Mouse (Mus musculus): ENCODE measurements at regions not wholly inside any gene's neighbourhood (a gene's known extent, or its start where the extent isn't known, plus 50 kb on each side); places are given as distances from the start of the nearest gene placed in this dataset.

GRCm38 (mm10) chr9:89858005-89858404, 51.7 kb upstream of the Rasgrf1 start:
- DNase-seq (ENCODE audit: low read depth, low spot score) = no peak

- DNase-seq (ENCODE audit: low read depth, low spot score) = no peak
Measured at GRCm38 (mm10) chr9:89850491-89851282, 59.0 kb upstream of the Rasgrf1 start.

GRCm38 (mm10) chr9:89849947-89850346, 59.8 kb upstream of the Rasgrf1 start:
- DNase-seq (ENCODE audit: low read depth, low spot score) = no peak

GRCm38 (mm10) chr9:89848571-89848970, 61.1 kb upstream of the Rasgrf1 start:
- DNase-seq (ENCODE audit: low read depth, low spot score) = no peak

GRCm38 (mm10) chr9:89846973-89847372, 62.7 kb upstream of the Rasgrf1 start:
- DNase-seq (ENCODE audit: low read depth, low spot score) = no peak

GRCm38 (mm10) chr9:89842776-89843089, 67.0 kb upstream of the Rasgrf1 start:
- DNase-seq (ENCODE audit: low read depth, low spot score) = no peak

- no peak for DNase-seq (ENCODE audit: low read depth, low spot score)
Measured at GRCm38 (mm10) chr9:89841866-89842775, 67.6 kb upstream of the Rasgrf1 start.

GRCm38 (mm10) chr9:89841371-89841770, 68.3 kb upstream of the Rasgrf1 start:
- DNase-seq (ENCODE audit: low read depth, low spot score) = no peak

- no peak for DNase-seq (ENCODE audit: low read depth, low spot score)
Measured at GRCm38 (mm10) chr9:89836454-89837245, 73.1 kb upstream of the Rasgrf1 start.

- DNase-seq (ENCODE audit: low read depth, low spot score) = no peak
Measured at GRCm38 (mm10) chr9:89833596-89833995, 76.1 kb upstream of the Rasgrf1 start.

GRCm38 (mm10) chr9:89831855-89832254, 77.9 kb upstream of the Rasgrf1 start:
- no peak for DNase-seq (ENCODE audit: low read depth, low spot score)

GRCm38 (mm10) chr9:89828156-89828555, 81.6 kb upstream of the Rasgrf1 start:
- no peak for DNase-seq (ENCODE audit: low read depth, low spot score)

GRCm38 (mm10) chr9:89827564-89827963, 82.1 kb upstream of the Rasgrf1 start:
- no peak for DNase-seq (ENCODE audit: low read depth, low spot score)

- peak; percentile 85 for DNase-seq (ENCODE audit: low read depth, low spot score)
Measured at GRCm38 (mm10) chr9:89826712-89827548, 82.8 kb upstream of the Rasgrf1 start.

- no peak for DNase-seq (ENCODE audit: low read depth, low spot score)
Measured at GRCm38 (mm10) chr9:89821853-89822243, 83.6 kb upstream of the Ankrd34c start.

- DNase-seq (ENCODE audit: low read depth, low spot score) = no peak
Measured at GRCm38 (mm10) chr9:89821109-89821852, 83.0 kb upstream of the Ankrd34c start.

- no peak for DNase-seq (ENCODE audit: low read depth, low spot score)
Measured at GRCm38 (mm10) chr9:89813616-89814318, 75.5 kb upstream of the Ankrd34c start.

GRCm38 (mm10) chr9:89807381-89807780, 69.1 kb upstream of the Ankrd34c start:
- DNase-seq (ENCODE audit: low read depth, low spot score) = no peak

- no peak for DNase-seq (ENCODE audit: low read depth, low spot score)
Measured at GRCm38 (mm10) chr9:89802658-89803057, 64.4 kb upstream of the Ankrd34c start.

GRCm38 (mm10) chr9:89793018-89793417, 54.7 kb upstream of the Ankrd34c start:
- DNase-seq (ENCODE audit: low read depth, low spot score) = peak; percentile 67

All from forelimb bud, embryonic 11.5 days (tissue).